Mouse (Mus musculus): ENCODE data around the gene Lrrtm4. TPM values are rescaled to one million over a fixed set of nuclear protein-coding genes. Genes with fewer than 3 reads are reported as not detected.
A peak's percentile ranks its signal among the peaks of the same experiment; 100 is the strongest.

Lrrtm4 gene
- total RNA-seq, 2 experiments from 2014 or later, result 75.2 to 80.7 TPM

DNA sequence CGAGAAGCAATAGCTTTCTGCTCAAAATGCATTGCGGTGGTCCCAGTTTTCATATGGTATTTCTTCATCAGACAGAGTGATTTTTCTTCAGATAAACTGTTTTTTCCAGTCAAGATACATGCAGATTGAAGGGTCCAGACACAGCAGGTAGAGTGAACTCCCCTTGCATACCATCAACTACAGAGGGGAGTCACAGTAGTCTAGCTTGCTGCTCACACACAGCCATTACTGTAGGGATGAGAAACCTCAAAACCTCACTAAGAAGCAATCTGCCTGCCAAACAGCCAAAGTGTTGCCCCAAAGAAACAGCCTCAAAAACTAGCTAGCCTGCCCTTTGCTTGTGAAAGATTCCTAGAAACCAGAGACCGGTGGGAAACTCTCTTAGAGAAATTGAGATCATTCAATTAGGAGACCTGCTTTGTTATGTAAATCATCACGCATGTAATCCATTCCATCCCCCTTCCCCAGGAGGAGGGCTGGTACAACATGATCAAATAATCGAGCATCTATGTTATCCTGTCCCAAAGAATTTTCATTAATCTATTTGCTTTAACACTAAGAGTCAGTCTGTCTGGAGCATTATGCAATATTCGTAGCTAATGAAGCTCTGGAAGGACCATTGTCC, 166.9 kb downstream of the Lrrtm4 start:
- Histone ChIP-seq H3K4me3 (no peak overlapping the region), H3K27ac (no peak overlapping the region)
- TF ChIP-seq CTCF (conservative IDR thresholded peaks at IDR 0.05), result no peak
- DNase-seq (ENCODE audit: low spot score in 2 of 2), result no peak

DNA sequence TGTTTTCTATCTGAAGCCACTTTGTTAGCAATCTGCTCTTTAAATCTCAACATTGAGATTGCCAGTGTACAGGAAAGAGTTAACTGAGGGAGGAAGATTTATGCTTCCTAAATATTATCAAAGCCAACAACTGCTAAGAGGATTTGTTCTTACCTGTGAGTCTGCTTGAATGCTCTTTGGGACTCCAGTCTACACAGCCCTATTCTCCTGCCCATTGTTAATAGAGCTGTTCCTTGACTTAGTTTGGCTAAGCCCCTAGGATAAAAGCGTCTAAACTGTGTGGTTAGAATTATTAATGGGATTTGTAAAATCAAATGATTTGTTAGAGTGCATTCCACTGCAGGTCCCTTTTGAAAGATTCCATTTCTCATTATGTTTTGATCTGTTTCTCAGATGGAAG, 168.1 kb downstream of the Lrrtm4 start:
- DNase-seq (ENCODE audit: low spot score in 2 of 2), result no peak
- TF ChIP-seq CTCF (conservative IDR thresholded peaks at IDR 0.05), result no peak
- H3K4me3 ChIP-seq, result no peak overlapping the region
- H3K27ac ChIP-seq, result no peak overlapping the region

DNA sequence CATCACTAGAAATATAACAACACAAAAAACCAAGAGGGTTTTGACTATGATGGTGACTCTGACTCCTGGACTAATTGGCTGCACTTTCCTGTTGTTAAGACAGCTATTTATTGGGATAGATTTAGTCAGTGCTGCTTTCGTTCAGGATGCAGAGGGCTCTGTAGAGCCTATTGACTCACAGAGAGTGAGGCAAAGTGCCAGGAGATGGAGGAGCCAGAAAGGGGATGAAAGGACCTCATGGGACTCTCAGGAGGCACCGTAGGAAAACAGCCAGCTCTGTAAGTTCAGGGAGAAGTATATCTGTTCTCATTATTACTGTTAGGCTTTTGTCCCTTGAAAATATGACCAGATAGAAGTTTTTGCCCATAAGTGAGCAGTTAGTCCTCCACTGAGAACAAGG, 190.8 kb downstream of the Lrrtm4 start:
- no peak for TF ChIP-seq CTCF (conservative IDR thresholded peaks at IDR 0.05)
- no peak for DNase-seq (ENCODE audit: low spot score in 2 of 2)
- H3K27ac ChIP-seq, result no peak overlapping the region
- H3K4me3 ChIP-seq, result no peak overlapping the region

GRCm38 (mm10) chr6:80210281-80210680, 191.6 kb downstream of the Lrrtm4 start:
- H3K4me3 ChIP-seq, result no peak overlapping the region
- no peak for DNase-seq (ENCODE audit: low spot score in 2 of 2)
- no peak for TF ChIP-seq CTCF (conservative IDR thresholded peaks at IDR 0.05)
- H3K27ac ChIP-seq, result no peak overlapping the region

DNA sequence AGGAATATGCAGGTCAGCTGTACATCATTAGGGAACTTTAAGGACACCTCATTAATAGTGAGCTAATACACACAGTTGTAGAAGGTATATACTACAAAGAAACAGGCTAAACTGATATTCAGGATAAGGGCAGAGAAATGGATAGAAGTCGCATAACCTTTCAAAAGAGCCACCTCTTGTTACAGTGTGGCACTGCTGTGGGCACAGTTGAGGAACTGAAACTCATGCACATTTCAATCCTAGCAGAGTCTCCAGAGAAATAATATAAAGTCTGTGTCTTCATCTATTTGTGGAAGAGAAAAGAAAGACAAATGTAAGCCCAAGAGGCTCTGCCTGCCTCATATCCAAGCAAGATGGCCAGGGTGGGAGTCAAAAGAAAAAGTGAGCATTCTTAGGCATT, 242.9 kb downstream of the Lrrtm4 start:
- no peak for TF ChIP-seq CTCF (conservative IDR thresholded peaks at IDR 0.05)
- peak overlapping the region; percentile 46 for H3K27ac ChIP-seq

GRCm38 (mm10) chr6:80263972-80264371, 245.3 kb downstream of the Lrrtm4 start:
- no peak overlapping the region for H3K27ac ChIP-seq
- TF ChIP-seq CTCF (conservative IDR thresholded peaks at IDR 0.05), result no peak

More for the DNA sequence above, 242.9 kb downstream of the Lrrtm4 start:
- DNase-seq (ENCODE audit: low spot score in 2 of 2), result no peak
- H3K4me3 ChIP-seq, result no peak overlapping the region

DNA sequence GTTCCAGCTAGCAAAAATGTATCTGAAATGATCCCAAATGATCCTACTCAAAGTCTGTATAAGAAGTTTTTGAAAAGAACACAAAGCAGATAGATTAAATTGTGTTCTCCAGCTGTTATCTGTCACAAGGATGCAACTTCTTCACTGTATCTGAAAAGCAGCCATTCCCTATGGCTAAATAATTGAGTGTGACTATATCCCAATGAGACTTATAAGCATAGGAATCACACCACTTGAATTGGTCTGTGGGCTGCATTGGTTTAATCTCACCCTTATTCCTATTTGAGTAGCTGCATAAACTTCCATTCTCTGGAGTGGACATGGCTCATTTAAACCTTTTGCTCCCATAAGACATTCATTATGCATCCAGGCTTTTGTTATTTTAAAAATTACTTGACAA, 245.9 kb downstream of the Lrrtm4 start:
- H3K27ac ChIP-seq, result no peak overlapping the region
- H3K4me3 ChIP-seq, result no peak overlapping the region
- TF ChIP-seq CTCF (conservative IDR thresholded peaks at IDR 0.05), result no peak
- DNase-seq (ENCODE audit: low spot score in 2 of 2), result no peak

More at GRCm38 (mm10) chr6:80263972-80264371, 245.3 kb downstream of the Lrrtm4 start:
- H3K4me3 ChIP-seq, result no peak overlapping the region
- DNase-seq (ENCODE audit: low spot score in 2 of 2), result no peak

DNA sequence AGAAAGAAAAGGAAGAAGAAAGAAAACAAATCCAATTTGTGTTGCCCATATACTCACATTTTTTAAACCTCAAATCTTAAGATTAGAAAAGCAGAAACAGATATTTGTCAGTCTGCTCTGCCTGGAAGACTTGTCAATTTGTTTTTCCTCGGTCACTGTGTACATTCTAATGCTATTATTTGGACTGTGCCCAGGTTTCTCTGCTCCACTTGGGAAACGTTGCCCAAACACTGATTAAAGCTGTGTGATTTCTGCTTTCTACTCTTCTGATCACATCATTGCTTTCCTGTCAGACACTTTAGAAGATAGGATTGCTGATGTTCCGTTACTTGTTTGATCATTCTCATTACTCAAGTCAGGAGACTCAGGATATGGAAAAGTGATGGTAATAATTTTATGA, 247.1 kb downstream of the Lrrtm4 start:
- Histone ChIP-seq H3K27ac (no peak overlapping the region), H3K4me3 (no peak overlapping the region)
- DNase-seq (ENCODE audit: low spot score in 2 of 2), result no peak
- no peak for TF ChIP-seq CTCF (conservative IDR thresholded peaks at IDR 0.05)

DNA sequence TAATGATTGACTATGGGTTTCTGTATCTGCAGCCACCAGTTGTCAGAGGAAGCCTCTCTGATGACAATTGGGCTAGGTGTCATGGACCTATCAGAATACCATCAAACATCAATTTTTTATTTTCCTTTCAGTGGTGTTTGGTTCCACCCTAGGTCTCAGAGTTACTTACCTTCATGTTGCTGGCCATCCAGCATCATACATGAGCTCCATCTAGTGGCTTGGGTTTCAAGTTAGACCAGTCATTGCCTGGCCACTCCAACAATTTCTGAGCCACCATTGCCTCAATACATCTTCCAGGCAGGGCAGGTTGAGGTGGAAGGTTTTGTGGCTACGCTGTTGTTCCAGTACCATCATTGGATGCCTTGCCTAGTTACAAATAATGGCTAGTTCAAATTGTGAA, 268.3 kb downstream of the Lrrtm4 start:
- TF ChIP-seq CTCF (conservative IDR thresholded peaks at IDR 0.05), result peak; percentile 58
- DNase-seq (ENCODE audit: low spot score in 2 of 2), result no peak
- H3K27ac ChIP-seq, result no peak overlapping the region
- H3K4me3 ChIP-seq, result no peak overlapping the region

DNA sequence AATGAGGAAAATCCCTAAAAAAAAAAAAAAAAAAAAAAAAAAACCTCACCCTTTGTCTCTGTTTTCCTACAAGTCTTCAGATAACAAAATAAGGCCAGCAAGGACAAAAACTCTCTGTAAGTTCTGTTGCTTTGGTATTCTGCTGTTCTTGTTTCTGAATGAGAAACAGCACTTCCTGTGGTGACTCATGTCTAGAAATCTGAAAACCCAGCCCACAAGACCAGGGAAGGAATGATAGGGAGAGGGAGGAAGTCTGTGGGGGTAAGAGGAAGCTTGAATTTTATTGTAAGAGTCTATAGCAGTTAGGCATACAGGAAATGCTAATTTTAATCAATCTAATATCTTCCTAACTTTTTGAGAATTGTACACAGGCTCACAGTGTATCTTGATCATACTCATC, 283.2 kb downstream of the Lrrtm4 start:
- no peak for TF ChIP-seq CTCF (conservative IDR thresholded peaks at IDR 0.05)
- no peak for DNase-seq (ENCODE audit: low spot score in 2 of 2)
- Histone ChIP-seq H3K27ac (no peak overlapping the region), H3K4me3 (no peak overlapping the region)

GRCm38 (mm10) chr6:80303568-80303967, 284.9 kb downstream of the Lrrtm4 start:
- Histone ChIP-seq H3K4me3 (no peak overlapping the region), H3K27ac (no peak overlapping the region)
- DNase-seq (ENCODE audit: low spot score in 2 of 2), result no peak
- TF ChIP-seq CTCF (conservative IDR thresholded peaks at IDR 0.05), result no peak

GRCm38 (mm10) chr6:80328391-80328790, 309.7 kb downstream of the Lrrtm4 start:
- DNase-seq (ENCODE audit: low spot score in 2 of 2), result no peak
- Histone ChIP-seq H3K4me3 (no peak overlapping the region), H3K27ac (no peak overlapping the region)
- no peak for TF ChIP-seq CTCF (conservative IDR thresholded peaks at IDR 0.05)

- H3K4me3 ChIP-seq, result no peak overlapping the region
- H3K27ac ChIP-seq, result no peak overlapping the region
- DNase-seq (ENCODE audit: low spot score in 2 of 2), result no peak
- TF ChIP-seq CTCF (conservative IDR thresholded peaks at IDR 0.05), result no peak
These were observed 313.1 kb downstream of the Lrrtm4 start for GRCm38 (mm10) chr6:80331751-80332150.

DNA sequence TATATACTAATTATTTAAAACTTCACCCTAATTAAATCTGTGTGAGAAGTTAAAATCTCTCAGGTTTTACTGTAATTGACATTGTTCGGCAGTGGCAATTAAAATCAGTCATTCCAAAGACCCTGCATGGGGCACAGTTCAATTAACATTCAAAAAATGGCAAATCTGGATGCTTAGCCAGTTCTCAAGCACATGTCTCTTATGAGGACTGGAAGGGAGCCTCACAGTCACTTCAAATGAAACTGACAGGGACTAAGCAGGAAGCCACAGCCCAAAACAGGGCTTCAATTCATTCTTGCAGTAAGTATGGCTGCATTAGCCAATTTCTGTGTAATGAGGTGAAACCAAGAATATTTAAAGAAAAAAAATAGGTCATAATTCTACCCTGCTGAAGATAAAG, 333.6 kb downstream of the Lrrtm4 start:
- TF ChIP-seq CTCF (conservative IDR thresholded peaks at IDR 0.05), result no peak
- Histone ChIP-seq H3K4me3 (no peak overlapping the region), H3K27ac (no peak overlapping the region)
- DNase-seq (ENCODE audit: low spot score in 2 of 2), result no peak

Measured in layer of hippocampus, adult 2 months (tissue).